Mouse (Mus musculus) lung, embryonic 15.5 days (tissue): Measurements from ENCODE around the gene Car12. TPM values are rescaled to one million over a fixed set of nuclear protein-coding genes. Genes with fewer than 3 reads are reported as not detected.
A peak's percentile ranks its signal among the peaks of the same experiment; 100 is the strongest.

Source experiments
- ATAC-seq: fragments of 200-750 bp; cut with Nextera tagmentation; 2 replicates; pipeline ENCODE4 v1.8.0; 2017; ENCODE audit warnings: moderate number of reproducible peaks, borderline replicate concordance; ENCODE audit not compliant: low FRiP score, low TSS enrichment; ENCODE audit errors: extremely low read depth
- H3K27ac ChIP-seq: fragments of 300-500 bp; sonication (generic); 2 replicates; pipeline ENCODE4 v1.5.1; 2015; ENCODE audit warnings: moderate library complexity, mild to moderate bottlenecking, inconsistent platforms
- H3K27me3 ChIP-seq: fragments of 300-500 bp; sonication (generic); 2 replicates; pipeline ENCODE4 v1.6.1; 2015; ENCODE audit warnings: inconsistent platforms
- H3K36me3 ChIP-seq: fragments of 300-500 bp; sonication (generic); 2 replicates; pipeline ENCODE4 v1.6.1; 2015; ENCODE audit warnings: inconsistent platforms
- H3K4me1 ChIP-seq: fragments of 300-500 bp; sonication (generic); 2 replicates; pipeline ENCODE4 v1.6.1; 2015; ENCODE audit warnings: inconsistent platforms
- H3K4me2 ChIP-seq: fragments of 300-500 bp; sonication (generic); 2 replicates; pipeline ENCODE4 v1.6.1; 2015; ENCODE audit warnings: inconsistent platforms, mild to moderate bottlenecking, moderate library complexity
- H3K4me3 ChIP-seq: fragments of 300-500 bp; sonication (generic); 2 replicates; pipeline ENCODE4 v1.5.1; 2015; ENCODE audit warnings: mild to moderate bottlenecking, inconsistent platforms
- H3K9ac ChIP-seq: fragments of 300-500 bp; sonication (generic); 2 replicates; pipeline ENCODE4 v1.6.1; 2015; ENCODE audit warnings: inconsistent platforms
- H3K9me3 ChIP-seq: fragments of 300-500 bp; sonication (generic); 2 replicates; pipeline ENCODE4 v1.6.1; 2016; ENCODE audit warnings: inconsistent platforms
- WGBS: fragments of 180-500 bp; shearing (Covaris S2); methylation state at CpG from one replicate; pipeline ENCODE4 v1.1.7; 2015; 5-methylcytosine and 5-hydroxymethylcytosine counted together
- polyA plus RNA-seq: library from polyadenylated mRNA; unstranded; fragments of >200 nt; fragmentation: Nextera tagmentation; extraction: Ambion mirVana; gene quantifications from 2 replicates; pipeline ENCODE4 v1.2.1, GENCODE M21; 2015

The Car12 gene
- 1.8 and 2.7 TPM in 2 replicates for polyA plus RNA-seq

DNA sequence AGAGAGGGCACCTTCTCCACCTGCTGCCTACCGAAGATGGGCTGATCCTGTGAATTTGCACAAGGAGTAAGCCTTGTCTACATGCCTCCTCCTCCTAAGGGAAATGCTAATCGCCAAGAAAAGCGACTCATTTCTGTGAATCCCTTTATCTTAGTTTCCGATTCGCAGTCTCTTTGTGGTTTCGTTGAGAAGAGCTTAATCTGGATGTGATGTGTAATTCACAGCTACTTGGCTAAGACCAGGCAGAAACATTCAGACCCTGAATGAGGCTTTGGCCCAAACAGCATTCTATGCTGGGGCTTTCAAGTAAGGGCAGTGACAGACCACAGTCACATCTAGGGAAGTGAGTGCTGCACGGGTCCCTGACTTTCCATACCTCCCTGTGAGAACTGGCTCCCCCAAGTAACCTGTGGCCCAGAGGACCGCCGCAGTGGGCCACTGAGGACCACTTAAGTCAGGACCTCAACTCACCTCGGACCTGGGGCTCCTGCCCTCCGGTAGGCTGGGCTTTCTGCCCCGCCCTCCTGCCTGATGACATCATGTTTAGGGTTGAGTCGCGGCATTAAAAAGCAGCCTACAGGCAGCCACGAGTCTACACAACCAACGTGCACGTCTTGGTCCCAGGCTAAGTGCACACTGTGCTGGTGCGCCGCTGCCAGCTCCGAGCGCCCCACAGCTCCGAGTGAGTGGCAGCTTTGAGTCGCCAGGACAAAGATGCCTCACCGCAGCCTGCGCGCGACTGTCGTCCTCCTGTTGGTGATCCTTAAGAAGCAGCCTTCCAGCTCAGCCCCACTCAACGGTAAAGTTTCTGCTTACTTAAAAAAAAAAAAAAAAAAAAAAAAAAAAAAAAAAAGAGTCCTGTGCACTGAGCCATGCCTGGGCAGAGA lies at the start of gene Car12:
Car12 (plus strand) TSS at position 552 of the 887 bp plus-strand sequence.
- Histone ChIP-seq H3K4me1 (peaks cover 16% of the 10 kb centered on the region), H3K27me3 (peaks cover 16% of the 10 kb centered on the region; the same call in 1 of the 2 replicates), H3K4me3 (peak within 1 kb of the TSS; percentile 32), H3K9me3 (no peaks in the 10 kb centered on the region), H3K27ac (no peak within 1 kb of the TSS), H3K4me2 (peak within 1 kb of the TSS; percentile 67), H3K36me3 (no peaks in the 10 kb centered on the region), H3K9ac (no peak within 1 kb of the TSS)
- WGBS: 12% methylated on average over 29 of the region's 29 CpGs
- ATAC-seq: peak; percentile 64; the same call in 1 of the 2 replicates

DNA sequence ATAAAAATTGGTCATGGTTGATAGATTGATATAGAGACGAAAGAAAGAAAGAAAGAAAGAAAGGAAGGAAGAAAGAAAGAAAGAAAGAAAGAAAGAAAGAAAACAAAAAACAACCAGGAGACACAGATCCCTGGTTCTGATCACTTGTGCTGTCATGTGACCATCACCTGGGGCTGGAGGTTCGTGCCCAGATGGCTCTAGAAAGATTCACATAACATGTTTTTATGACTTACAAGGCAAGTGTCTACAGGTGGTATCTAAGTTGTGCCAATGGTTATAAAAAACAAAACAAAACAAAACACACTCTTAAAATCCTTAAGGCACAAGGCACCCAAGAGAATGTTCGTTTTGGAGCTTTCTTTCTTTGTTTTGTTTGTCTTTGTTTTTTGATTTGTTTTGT lies 49.7 kb upstream of the Car12 start:
- no peak overlapping the region for H3K9ac ChIP-seq
- ATAC-seq: no peak
- H3K36me3 ChIP-seq: no peaks in the 10 kb centered on the region
- no peak overlapping the region for H3K27ac ChIP-seq
- no peaks in the 10 kb centered on the region for H3K9me3 ChIP-seq
- H3K4me2 ChIP-seq: no peak overlapping the region
- H3K27me3 ChIP-seq: no peaks in the 10 kb centered on the region
- WGBS: 76% methylated on average over 3 of the region's 3 CpGs
- H3K4me3 ChIP-seq: no peak overlapping the region
- no peaks in the 10 kb centered on the region; the same call in 1 of the 2 replicates for H3K4me1 ChIP-seq

DNA sequence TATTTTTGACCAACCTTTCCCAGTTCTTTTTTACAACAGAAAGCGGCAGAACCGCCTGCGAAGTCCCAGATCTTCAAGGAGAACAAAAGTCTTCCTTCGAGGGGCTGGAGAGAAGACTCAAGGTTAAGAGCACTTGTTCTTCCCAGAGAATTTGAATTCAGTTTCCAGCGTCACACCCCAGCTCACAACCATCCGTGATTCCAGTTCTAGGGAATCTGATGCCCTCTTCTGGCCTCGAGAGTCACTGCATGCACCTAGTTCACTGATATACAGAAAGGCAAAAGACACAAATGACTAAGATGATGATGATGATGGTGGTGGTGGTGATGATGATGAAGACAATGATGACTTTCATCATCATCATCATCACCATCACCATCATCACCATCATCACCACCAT lies 48.9 kb upstream of the Car12 start:
- Histone ChIP-seq H3K4me1 (no peaks in the 10 kb centered on the region), H3K4me3 (no peak overlapping the region), H3K9me3 (no peaks in the 10 kb centered on the region), H3K36me3 (no peaks in the 10 kb centered on the region), H3K27me3 (no peaks in the 10 kb centered on the region), H3K4me2 (no peak overlapping the region), H3K27ac (no peak overlapping the region), H3K9ac (no peak overlapping the region)
- WGBS: 87% methylated on average over 7 of the region's 7 CpGs
- ATAC-seq: no peak

DNA sequence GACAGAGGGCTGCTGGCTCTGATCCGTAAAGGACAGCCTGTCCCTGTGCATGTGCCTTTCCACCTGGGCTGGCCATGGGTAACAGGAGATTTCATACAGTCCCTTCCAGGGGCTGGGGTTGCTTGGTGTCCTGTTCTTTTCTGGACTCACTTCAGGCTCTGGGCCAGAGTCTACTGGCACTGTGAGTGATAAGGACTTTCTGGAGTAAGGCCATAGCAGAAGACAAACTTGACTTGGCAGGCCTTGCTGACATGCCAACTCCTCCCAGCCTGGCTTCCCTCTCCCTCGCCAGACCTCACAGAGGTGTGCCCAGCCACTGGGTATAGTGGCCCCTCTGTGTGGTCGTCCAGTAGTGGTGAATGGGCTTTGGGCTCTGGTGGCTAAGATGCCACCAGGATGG lies 47.3 kb upstream of the Car12 start:
- Histone ChIP-seq H3K9me3 (no peaks in the 10 kb centered on the region), H3K27me3 (no peaks in the 10 kb centered on the region), H3K4me3 (no peak overlapping the region), H3K9ac (no peak overlapping the region), H3K27ac (no peak overlapping the region), H3K4me2 (no peak overlapping the region), H3K4me1 (no peaks in the 10 kb centered on the region), H3K36me3 (no peaks in the 10 kb centered on the region)
- WGBS: 62% methylated on average over 3 of the region's 3 CpGs
- no peak for ATAC-seq

DNA sequence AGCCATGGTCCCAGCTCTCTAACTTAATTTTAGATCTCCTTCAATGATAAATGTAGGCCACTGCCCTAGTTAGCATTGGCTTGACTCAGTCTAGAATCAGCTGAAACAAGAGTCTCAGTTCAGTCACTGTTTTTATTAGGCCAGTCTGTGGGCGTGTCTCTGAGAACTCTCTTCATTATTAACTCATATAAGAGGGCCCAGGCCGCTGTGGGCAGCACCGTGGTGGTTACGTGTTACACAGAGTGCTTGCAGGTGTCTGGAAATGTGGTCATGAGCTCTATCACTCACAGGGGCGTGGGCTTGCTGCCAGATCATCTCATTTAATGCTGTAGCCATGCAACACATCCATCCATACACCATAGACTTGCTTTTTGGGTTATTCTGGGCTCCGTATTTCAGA lies 46.4 kb upstream of the Car12 start:
- Histone ChIP-seq H3K27ac (no peak overlapping the region), H3K4me2 (no peak overlapping the region), H3K36me3 (no peaks in the 10 kb centered on the region), H3K9me3 (no peaks in the 10 kb centered on the region), H3K4me3 (no peak overlapping the region), H3K4me1 (no peaks in the 10 kb centered on the region), H3K27me3 (no peaks in the 10 kb centered on the region), H3K9ac (no peak overlapping the region)
- no peak for ATAC-seq
- WGBS: 62% methylated on average over 6 of the region's 6 CpGs

DNA sequence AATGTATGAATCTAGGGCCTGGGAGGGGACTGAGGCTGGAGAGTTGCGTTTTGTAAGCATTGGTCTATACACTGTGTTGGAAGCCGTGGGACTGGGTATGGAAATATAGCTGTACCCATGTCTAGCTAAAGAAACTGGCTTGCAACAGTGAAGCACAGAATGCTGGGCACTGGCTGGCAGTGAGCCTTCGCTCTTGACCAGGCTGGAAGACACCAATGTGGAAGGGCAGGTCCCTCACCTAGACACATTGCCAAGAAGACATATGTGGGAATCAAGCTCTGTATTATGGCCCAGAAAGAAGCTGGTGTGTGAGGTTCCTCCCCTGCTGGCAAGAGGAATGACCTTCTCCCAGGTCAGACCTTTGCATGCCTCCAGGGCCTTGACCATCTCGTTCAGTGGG lies 45.6 kb upstream of the Car12 start:
- ATAC-seq: no peak
- no peaks in the 10 kb centered on the region for H3K27me3 ChIP-seq
- no peaks in the 10 kb centered on the region for H3K36me3 ChIP-seq
- 87% methylated on average over 4 of the region's 4 CpGs for WGBS
- no peak overlapping the region for H3K4me2 ChIP-seq
- no peak overlapping the region for H3K27ac ChIP-seq
- no peaks in the 10 kb centered on the region for H3K9me3 ChIP-seq
- H3K4me3 ChIP-seq: no peak overlapping the region
- H3K9ac ChIP-seq: no peak overlapping the region
- no peaks in the 10 kb centered on the region for H3K4me1 ChIP-seq

DNA sequence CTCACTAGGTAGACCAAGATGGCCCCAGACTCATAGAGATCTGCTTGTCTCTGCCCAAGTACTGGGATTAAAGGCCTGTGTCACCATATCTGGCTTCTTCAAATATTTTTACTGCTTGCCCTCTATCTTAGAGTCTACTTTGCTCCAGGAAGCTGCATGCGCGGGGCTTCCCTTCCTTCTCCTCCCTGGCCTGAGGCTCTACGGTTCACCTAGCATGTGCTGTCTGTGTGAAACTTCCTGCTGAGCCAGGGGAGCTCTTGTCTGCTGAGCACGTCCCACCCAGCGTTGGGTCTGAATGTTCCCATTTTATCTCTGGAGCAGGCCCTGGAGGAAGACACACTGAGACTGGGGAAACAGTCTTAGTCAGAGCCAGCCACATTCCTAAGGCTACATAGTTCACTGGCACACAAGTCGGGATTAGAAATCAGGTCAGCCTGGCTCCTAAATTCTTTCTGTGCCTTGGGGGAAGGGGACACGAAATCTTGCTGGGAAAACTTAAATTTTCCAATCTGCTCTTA lies 43.9 kb upstream of the Car12 start:
- 36% methylated on average over 7 of the region's 7 CpGs for WGBS
- 0 out of 2 replicates have a peak, but pooled peaks cover 3% of the 10 kb centered on the region for H3K4me1 ChIP-seq
- H3K4me3 ChIP-seq: no peak overlapping the region
- no peaks in the 10 kb centered on the region for H3K36me3 ChIP-seq
- no peak overlapping the region for H3K27ac ChIP-seq
- no peak overlapping the region for H3K9ac ChIP-seq
- H3K4me2 ChIP-seq: no peak overlapping the region
- ATAC-seq: no peak
- no peaks in the 10 kb centered on the region for H3K9me3 ChIP-seq
- H3K27me3 ChIP-seq: no peaks in the 10 kb centered on the region

DNA sequence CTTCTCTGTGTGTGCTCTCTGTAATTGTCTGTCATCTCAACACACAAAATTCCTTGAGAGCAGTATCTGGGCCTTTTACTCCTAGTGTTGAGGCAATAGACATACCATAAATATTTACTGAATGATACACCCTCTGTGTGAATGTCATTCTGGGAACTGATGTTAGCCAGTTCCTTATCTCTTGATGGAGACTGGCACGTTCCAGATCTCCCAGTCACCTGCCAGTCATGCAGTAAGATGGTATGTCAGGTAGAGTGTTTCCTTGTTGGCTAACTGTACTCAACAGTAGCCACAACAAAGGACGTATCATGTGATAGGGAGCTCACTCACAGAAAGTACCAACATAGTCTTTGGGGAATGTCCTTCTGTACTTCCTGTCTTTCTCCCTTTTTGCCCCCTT lies 39.7 kb upstream of the Car12 start:
- WGBS: 23% methylated on average over 2 of the region's 2 CpGs
- H3K4me2 ChIP-seq: no peak overlapping the region
- H3K27me3 ChIP-seq: no peaks in the 10 kb centered on the region
- no peak overlapping the region for H3K9ac ChIP-seq
- no peaks in the 10 kb centered on the region for H3K9me3 ChIP-seq
- H3K36me3 ChIP-seq: no peaks in the 10 kb centered on the region
- H3K27ac ChIP-seq: no peak overlapping the region
- H3K4me1 ChIP-seq: 0 out of 2 replicates have a peak, but pooled peaks cover 3% of the 10 kb centered on the region
- ATAC-seq: no peak
- H3K4me3 ChIP-seq: no peak overlapping the region

DNA sequence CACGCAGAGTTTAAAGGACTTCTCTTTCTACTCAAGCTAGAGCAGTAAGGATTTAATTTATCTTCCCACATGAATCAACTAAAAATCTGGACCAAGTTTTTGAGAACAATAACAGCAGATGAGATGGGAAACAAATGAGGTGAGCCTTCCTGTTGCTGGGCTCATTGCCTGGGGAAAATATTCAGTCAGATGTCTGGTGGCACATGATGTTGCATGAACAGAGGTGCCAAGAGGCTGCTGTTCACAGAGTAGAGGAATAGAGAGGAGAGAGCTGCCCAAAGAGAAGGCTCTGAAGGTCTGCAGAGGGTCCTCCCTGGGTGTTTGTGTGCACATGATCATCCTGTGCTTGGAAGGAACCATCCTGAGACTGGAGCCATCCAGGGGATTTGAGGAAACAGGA lies 37.9 kb upstream of the Car12 start:
- no peak overlapping the region for H3K4me3 ChIP-seq
- no peak for ATAC-seq
- H3K9me3 ChIP-seq: no peaks in the 10 kb centered on the region
- no peak overlapping the region for H3K4me2 ChIP-seq
- H3K9ac ChIP-seq: no peak overlapping the region
- H3K27ac ChIP-seq: no peak overlapping the region
- no peaks in the 10 kb centered on the region for H3K27me3 ChIP-seq
- 0 out of 2 replicates have a peak, but pooled peaks cover 3% of the 10 kb centered on the region for H3K4me1 ChIP-seq
- WGBS: 73% methylated on average over 1 of the region's 1 CpGs
- no peaks in the 10 kb centered on the region for H3K36me3 ChIP-seq

DNA sequence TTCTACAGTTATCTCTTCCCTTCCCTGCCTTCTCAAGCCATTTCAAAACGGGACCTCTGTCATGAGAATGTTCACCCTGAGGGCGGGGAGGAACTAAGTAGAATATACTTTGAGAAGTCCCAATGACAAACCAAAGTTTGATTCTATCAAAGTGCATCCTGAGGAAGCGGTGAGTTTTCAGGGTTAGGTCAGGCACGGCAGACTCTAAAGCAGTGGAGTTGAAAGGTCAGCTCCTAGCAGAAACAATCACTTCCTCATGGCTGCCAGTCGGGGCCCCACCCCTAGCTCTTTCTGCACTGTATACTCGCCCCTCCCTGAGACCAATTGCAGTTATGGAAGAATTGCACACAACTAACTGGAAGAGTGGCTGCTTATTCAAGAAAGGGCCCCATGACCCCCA lies 33.4 kb upstream of the Car12 start:
- H3K9me3 ChIP-seq: no peaks in the 10 kb centered on the region
- no peak for ATAC-seq
- no peaks in the 10 kb centered on the region for H3K36me3 ChIP-seq
- no peak overlapping the region for H3K4me2 ChIP-seq
- H3K27me3 ChIP-seq: no peaks in the 10 kb centered on the region
- H3K9ac ChIP-seq: no peak overlapping the region
- H3K27ac ChIP-seq: no peak overlapping the region
- H3K4me1 ChIP-seq: no peaks in the 10 kb centered on the region
- WGBS: 41% methylated on average over 6 of the region's 6 CpGs
- no peak overlapping the region for H3K4me3 ChIP-seq

DNA sequence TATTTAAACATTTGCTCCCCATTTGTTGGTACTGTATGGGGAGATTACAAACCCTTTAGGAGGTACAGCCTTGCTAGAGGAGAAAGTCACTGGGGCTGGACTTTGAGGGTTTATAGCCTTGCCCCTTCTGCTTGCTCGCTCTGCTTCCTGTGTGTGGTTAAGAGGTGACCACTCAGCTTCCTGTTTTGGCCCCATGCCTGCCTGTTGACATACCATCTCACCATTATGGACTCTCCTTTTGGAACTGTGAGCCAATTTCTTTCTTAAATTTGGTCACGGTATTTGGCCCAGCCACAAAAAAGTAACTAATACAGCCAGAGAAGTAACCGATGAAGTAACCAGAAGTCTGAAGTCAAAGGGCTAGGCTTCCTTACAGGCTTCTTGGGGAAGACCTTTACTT lies 30.7 kb upstream of the Car12 start:
- no peaks in the 10 kb centered on the region for H3K4me1 ChIP-seq
- no peak overlapping the region for H3K4me2 ChIP-seq
- no peak overlapping the region for H3K27ac ChIP-seq
- no peaks in the 10 kb centered on the region for H3K27me3 ChIP-seq
- WGBS: 72% methylated on average over 3 of the region's 3 CpGs
- no peak overlapping the region for H3K9ac ChIP-seq
- H3K36me3 ChIP-seq: no peaks in the 10 kb centered on the region
- no peak for ATAC-seq
- no peak overlapping the region for H3K4me3 ChIP-seq
- H3K9me3 ChIP-seq: no peaks in the 10 kb centered on the region

DNA sequence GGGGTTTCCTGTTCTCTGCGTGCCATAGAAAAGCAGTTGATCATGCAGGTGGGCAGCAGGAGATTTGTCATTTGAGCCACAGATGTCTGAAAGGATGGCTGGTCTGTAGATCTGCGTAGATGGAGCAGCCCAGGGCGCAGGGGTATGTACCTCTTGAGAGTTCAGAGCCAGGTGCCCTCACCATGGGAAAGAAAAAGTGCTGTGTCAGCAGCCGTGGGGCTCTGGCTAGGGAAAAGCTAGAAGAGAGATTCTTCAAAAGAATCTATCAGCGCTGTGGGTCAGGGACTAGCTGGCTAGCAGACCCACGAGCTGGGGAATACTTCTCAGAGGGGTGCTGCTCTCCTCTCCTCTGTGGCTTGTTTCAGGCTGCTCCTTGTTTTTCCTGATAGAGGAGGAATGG lies 27.8 kb upstream of the Car12 start:
- WGBS: 80% methylated on average over 6 of the region's 6 CpGs
- Histone ChIP-seq H3K4me1 (no peaks in the 10 kb centered on the region), H3K27me3 (no peaks in the 10 kb centered on the region), H3K9ac (no peak overlapping the region), H3K36me3 (no peaks in the 10 kb centered on the region), H3K27ac (no peak overlapping the region), H3K4me3 (no peak overlapping the region), H3K4me2 (no peak overlapping the region), H3K9me3 (no peaks in the 10 kb centered on the region)
- no peak for ATAC-seq
